Mouse (Mus musculus): ENCODE results near the gene Ankrd34b.

DNA sequence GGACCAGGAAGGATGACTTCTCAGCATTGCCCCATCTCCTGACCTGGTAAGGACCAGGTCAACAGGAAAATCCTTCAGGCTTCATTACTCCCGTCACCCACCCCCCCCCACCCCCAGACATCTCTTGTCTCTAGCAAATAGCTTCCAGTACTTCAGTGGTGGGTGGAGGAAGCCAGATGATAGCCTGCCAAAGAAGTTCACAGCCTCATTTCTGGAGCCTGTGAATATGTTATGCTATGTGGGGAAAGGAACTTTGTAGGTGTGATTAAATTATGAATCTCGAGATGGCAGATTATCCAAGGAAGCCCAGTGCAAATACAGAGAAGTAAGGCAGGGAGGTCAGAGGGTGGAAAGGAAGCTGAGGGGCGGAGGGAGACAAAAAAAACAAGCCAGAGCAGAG lies 2.0 kb upstream of the Ankrd34b start:
- no peak for TF ChIP-seq CTCF (IDR thresholded peaks at IDR 0.05)
- no peak for TF ChIP-seq EP300 (IDR thresholded peaks at IDR 0.05)
